Mouse (Mus musculus): Measurements from ENCODE around the gene Zp2. TPM values are rescaled to one million over a fixed set of nuclear protein-coding genes. Genes with fewer than 3 reads are reported as not detected.

The Zp2 gene
- polyA plus RNA-seq, 1 experiment from 2014 or later: not detected

DNA sequence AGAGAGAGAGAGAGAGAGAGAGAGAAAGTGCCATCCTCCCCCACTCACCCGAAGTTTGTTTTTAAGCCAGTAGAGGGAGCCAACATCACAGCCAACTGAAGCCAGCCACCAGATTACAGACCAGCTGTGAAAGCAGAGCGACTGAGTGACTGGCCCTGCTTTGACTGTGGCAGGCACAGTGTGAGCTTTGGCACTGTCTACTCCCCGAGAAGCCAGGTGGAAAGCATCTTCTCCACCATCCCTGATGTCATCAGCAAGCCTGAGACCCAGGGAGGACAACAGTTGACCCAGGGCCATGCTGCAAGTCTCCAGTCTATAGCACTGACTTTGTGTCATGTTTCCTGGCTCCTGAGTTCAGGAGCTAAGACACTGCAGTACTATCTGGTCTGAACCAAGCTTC lies 20.2 kb downstream of the Zp2 start:
- Histone ChIP-seq H3K27me3 (ENCODE audit: insufficient read depth, poor library complexity, severe bottlenecking) (no peaks in the 10 kb centered on the region), H3K36me3 (peaks cover 13% of the 10 kb centered on the region), H3K4me1 (replicated peaks) (peaks cover 24% of the 10 kb centered on the region), H3K4me3 (no peak overlapping the region), H3K27ac (peak overlapping the region; percentile 62), H3K9me3 (no peaks in the 10 kb centered on the region)
- DNase-seq (ENCODE audit: low spot score): peak; percentile 75
- 4% methylated on average over 3 of the region's 3 CpGs for WGBS

DNA sequence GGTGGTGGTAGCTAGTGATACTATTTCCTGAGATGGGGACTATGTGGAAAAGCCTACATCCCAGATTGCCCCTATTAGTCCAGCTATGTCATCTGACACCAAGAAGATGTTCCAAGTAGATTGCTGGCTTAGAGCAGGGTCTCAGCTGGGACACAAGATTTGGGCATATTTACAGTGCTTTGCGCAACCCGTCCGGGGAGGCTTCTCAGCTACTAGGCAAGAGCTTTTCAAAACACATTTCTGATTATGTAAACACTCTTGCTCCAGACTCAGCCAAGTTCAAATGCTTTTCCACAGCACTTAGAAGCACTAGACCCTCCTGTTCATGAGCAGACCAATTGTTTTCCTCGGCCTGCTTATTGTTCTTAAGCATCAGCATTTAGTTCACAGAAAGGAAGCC lies 21.3 kb downstream of the Zp2 start:
- Histone ChIP-seq H3K27me3 (ENCODE audit: insufficient read depth, poor library complexity, severe bottlenecking) (no peaks in the 10 kb centered on the region), H3K27ac (no peak overlapping the region)
- WGBS: 90% methylated on average over 4 of the region's 4 CpGs

DNA sequence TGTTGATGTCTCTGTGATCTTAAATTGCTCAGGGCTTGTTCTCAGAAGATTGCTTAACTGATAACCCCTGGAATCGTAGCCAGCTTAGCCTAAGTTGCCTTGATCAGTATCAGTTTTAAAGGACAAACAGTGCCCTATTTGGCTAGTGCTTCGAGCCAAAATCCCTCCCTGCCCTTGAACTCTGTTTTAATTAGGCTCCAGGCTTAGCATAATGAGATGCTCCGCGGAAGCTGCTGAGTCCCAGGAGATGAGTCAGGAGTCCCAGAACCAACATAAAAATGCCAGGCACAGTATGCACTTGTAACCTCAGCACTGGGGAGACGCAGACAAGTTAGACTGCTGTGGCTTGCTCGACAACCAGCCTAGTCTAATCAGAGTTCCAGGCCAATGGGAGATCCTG lies 27.6 kb downstream of the Zp2 start:
- no peak overlapping the region for H3K4me3 ChIP-seq
- no peaks in the 10 kb centered on the region for H3K4me1 ChIP-seq (replicated peaks)
- no peak overlapping the region for H3K27ac ChIP-seq
- DNase-seq (ENCODE audit: low spot score): no peak
- WGBS: 58% methylated on average over 6 of the region's 6 CpGs
- no peaks in the 10 kb centered on the region for H3K27me3 ChIP-seq (ENCODE audit: insufficient read depth, poor library complexity, severe bottlenecking)
- H3K9me3 ChIP-seq: no peaks in the 10 kb centered on the region
- H3K36me3 ChIP-seq: peaks cover 33% of the 10 kb centered on the region

More for the DNA sequence above, 21.3 kb downstream of the Zp2 start:
- H3K9me3 ChIP-seq: no peaks in the 10 kb centered on the region
- H3K4me1 ChIP-seq (replicated peaks): peaks cover 24% of the 10 kb centered on the region
- no peak for DNase-seq (ENCODE audit: low spot score)
- H3K4me3 ChIP-seq: no peak overlapping the region
- peaks cover 18% of the 10 kb centered on the region for H3K36me3 ChIP-seq

DNA sequence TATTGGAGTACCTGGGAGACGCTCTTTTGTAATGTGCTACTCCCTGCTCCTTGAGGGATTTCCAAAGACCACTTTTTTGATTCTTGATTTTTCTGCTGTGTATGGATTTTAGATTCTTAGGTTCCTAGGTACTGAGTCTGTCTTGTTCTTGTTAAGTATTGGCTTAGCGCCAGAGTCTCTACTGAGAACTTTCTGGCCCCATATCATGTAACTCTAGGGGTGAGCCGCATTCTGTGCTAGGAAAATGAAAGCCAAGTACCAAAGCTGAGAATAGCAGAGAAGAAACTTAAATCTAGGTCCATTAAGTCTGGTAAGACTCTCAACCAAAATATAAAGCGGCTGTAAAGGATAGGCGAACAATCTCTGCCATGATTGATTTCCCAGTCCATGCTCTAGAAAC lies 28.1 kb downstream of the Zp2 start:
- H3K27ac ChIP-seq: no peak overlapping the region
- H3K4me1 ChIP-seq (replicated peaks): no peaks in the 10 kb centered on the region
- H3K9me3 ChIP-seq: no peaks in the 10 kb centered on the region
- H3K4me3 ChIP-seq: no peak overlapping the region
- no peak for DNase-seq (ENCODE audit: low spot score)
- WGBS: 92% methylated on average over 5 of the region's 5 CpGs
- H3K27me3 ChIP-seq (ENCODE audit: insufficient read depth, poor library complexity, severe bottlenecking): no peaks in the 10 kb centered on the region
- peaks cover 33% of the 10 kb centered on the region for H3K36me3 ChIP-seq

DNA sequence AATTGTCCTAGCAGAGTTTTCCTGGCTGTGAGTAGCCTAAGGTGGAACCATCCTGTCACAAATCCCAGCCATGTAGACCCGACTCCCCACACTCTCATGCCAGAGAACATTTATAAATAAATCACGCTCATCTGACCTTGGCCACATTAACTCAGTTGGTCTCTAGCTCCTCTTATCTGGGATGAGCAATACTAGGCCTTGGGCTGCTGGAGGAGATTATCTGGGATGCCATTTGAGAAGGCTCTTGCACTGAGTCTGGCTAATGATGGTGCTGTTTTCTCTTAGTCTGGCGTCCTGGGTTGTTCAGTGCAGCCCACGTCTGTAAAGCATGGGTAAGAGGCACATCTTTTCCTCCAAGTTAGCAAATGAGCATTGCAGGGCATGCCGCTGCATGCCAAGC lies 35.4 kb downstream of the Zp2 start:
- DNase-seq (ENCODE audit: low spot score): no peak
- no peaks in the 10 kb centered on the region for H3K27me3 ChIP-seq (ENCODE audit: insufficient read depth, poor library complexity, severe bottlenecking)
- H3K36me3 ChIP-seq: 0 out of 2 replicates have a peak, but pooled peaks cover 3% of the 10 kb centered on the region
- H3K4me3 ChIP-seq: no peak overlapping the region
- H3K4me1 ChIP-seq (replicated peaks): no peaks in the 10 kb centered on the region
- 91% methylated on average over 5 of the region's 5 CpGs for WGBS
- H3K9me3 ChIP-seq: no peaks in the 10 kb centered on the region
- no peak overlapping the region for H3K27ac ChIP-seq

DNA sequence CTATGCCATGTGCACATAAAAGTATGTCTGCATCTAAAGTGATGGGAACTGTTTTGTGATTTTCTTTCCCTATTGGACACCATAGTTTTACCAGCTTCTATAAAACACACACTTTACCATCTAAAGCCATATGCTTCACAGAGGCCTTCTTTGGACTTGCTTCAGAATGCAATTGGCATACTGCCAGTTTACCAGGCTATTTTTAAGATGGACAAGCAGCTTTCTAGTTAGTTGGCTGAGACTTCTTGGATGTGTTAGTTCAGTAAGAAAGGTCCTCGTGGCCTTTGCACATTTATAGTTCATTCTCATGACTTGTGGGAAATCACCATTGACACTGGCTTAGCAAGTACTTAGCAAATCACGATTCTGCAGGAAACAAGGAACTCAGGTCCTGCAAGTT lies 38.7 kb downstream of the Zp2 start:
- no peak overlapping the region for H3K27ac ChIP-seq
- H3K36me3 ChIP-seq: 0 out of 2 replicates have a peak, but pooled peaks cover 3% of the 10 kb centered on the region
- peaks cover 17% of the 10 kb centered on the region for H3K4me1 ChIP-seq (replicated peaks)
- no peak overlapping the region for H3K4me3 ChIP-seq
- H3K9me3 ChIP-seq: no peaks in the 10 kb centered on the region
- WGBS: 85% methylated on average over 2 of the region's 2 CpGs
- no peaks in the 10 kb centered on the region for H3K27me3 ChIP-seq (ENCODE audit: insufficient read depth, poor library complexity, severe bottlenecking)
- DNase-seq (ENCODE audit: low spot score): no peak

DNA sequence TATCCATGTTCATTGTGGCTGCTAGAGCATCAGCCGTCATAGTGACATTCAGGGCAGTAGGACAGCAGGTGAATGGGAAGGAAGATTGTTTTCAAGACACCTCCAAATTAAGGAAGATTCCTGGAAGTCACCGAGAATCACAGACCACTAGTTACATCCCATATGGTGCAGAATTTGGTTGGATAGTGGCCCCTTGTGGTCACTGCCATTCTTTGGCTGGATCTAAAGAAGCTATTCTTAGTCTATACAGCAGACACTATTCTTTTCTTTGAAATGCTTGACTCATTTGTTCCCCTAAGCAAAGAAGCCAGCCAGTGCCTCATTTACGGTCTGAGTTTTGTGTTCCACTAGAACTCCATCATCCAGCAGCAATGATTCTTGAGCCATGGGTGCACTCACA lies 40.1 kb downstream of the Zp2 start:
- Histone ChIP-seq H3K4me3 (no peak overlapping the region), H3K27ac (no peak overlapping the region), H3K4me1 (replicated peaks) (peaks cover 17% of the 10 kb centered on the region), H3K36me3 (0 out of 2 replicates have a peak, but pooled peaks cover 3% of the 10 kb centered on the region), H3K27me3 (ENCODE audit: insufficient read depth, poor library complexity, severe bottlenecking) (no peaks in the 10 kb centered on the region), H3K9me3 (no peaks in the 10 kb centered on the region)
- no peak for DNase-seq (ENCODE audit: low spot score)
- 62% methylated on average over 3 of the region's 3 CpGs for WGBS

DNA sequence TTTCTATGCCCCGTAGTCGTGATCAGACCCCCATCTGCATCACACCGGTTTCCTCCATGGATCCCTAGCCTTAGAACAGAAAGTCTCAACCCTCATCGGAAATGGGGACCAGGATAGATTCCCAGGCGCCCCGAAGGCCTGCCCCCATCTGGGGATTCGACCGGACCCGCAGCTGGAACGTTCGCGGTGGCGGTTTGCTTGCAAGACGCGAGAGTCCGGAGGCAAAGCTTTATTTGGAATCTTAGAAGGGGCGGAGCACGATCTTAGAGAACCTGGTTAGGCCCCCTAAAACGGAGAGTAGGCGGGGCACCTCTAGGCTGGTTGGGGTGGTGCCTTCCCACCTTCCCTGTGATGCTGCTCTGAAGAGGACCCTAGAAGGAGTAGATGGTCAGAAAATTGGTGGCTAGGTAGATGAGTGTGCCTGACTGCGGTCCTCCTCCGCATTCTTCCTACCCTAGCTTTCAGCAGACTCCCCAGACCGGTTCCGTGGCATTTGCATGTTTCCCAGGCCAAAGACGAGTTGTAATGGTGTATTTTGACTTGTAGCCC lies 42.0 kb downstream of the Zp2 start:
- Histone ChIP-seq H3K27me3 (ENCODE audit: insufficient read depth, poor library complexity, severe bottlenecking) (no peaks in the 10 kb centered on the region), H3K27ac (peak overlapping the region; percentile 84; the same call in 1 of the 2 replicates), H3K4me1 (replicated peaks) (peaks cover 17% of the 10 kb centered on the region), H3K36me3 (0 out of 2 replicates have a peak, but pooled peaks cover 3% of the 10 kb centered on the region), H3K9me3 (no peaks in the 10 kb centered on the region), H3K4me3 (peak overlapping the region; percentile 69)
- 3% methylated on average over 25 of the region's 25 CpGs for WGBS
- peak; percentile 36 for DNase-seq (ENCODE audit: low spot score)

DNA sequence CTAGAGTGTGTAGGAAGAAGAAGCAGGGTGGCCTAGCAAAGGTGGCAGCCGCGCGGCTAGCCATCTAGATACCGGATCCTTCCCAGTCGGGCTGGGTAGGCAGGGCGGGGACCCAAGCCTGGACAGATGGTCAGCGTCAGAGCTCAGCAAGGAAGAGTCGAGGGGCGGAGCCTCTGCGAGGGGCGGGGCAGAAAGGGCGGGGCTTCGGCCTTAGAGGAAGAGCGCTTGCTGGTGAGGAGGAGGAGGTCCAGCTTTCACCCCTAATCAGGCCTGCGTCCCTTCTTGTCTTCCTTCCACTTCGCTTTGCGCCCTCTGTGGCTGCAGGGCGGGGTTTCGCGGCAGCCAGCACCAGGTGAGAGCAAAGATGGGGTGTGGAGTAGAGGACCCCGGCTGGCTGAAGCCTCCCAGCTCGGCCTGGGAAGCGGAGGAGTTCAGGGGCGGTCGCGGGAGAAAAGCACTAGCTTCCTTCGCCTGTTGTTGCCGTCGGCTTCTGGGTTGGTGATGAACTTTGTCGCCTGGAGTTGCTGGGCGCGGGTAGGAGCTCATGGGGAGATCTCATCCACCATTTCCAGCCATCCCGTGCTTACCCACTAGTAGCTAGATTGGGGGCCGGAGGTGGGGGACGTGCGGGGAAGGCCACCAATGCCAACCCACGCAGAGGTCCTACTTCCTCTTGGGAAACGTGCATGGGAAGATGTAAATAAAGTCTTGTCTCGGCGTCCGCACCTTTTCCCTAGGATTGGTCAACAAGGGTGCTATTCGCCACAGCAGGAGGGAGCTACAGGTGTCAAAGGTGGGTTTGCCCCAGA lies 42.7 kb downstream of the Zp2 start, which contains the start of gene Tmem159:
Tmem159 (plus strand) TSS at position 190 of the 809 bp plus-strand sequence.
- Histone ChIP-seq H3K27me3 (ENCODE audit: insufficient read depth, poor library complexity, severe bottlenecking) (no peaks in the 10 kb centered on the region), H3K9me3 (no peaks in the 10 kb centered on the region), H3K36me3 (0 out of 2 replicates have a peak, but pooled peaks cover 3% of the 10 kb centered on the region), H3K27ac (peak within 1 kb of the TSS; percentile 84), H3K4me1 (replicated peaks) (peaks cover 19% of the 10 kb centered on the region), H3K4me3 (peak within 1 kb of the TSS; percentile 69)
- peak; percentile 93 for DNase-seq (ENCODE audit: low spot score)
- 2% methylated on average over 42 of the region's 42 CpGs for WGBS

DNA sequence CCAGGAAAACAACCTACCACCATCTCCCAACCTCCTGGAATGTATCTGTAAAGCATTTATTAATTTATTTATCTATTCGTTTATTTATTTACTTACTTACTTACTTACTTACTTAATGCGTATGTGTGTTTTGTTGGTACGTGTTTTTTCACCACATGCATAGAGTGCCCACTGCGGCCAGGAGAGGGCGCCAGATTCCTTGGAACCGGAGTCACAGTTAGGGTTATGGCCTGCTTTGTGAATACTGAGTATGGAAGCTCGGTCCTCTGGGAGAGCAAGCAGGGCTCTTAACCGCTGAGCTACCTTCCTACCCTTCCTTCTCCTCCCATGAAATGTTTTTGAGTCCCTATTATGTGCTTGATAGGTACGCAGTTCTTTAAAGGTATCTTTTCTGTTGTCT lies 46.7 kb downstream of the Zp2 start:
- peak; percentile 71 for DNase-seq (ENCODE audit: low spot score)
- no peak overlapping the region for H3K27ac ChIP-seq
- H3K36me3 ChIP-seq: no peaks in the 10 kb centered on the region
- WGBS: 19% methylated on average over 9 of the region's 9 CpGs
- H3K4me3 ChIP-seq: no peak overlapping the region
- peaks cover 17% of the 10 kb centered on the region for H3K4me1 ChIP-seq (replicated peaks)
- H3K9me3 ChIP-seq: no peaks in the 10 kb centered on the region
- H3K27me3 ChIP-seq (ENCODE audit: insufficient read depth, poor library complexity, severe bottlenecking): no peaks in the 10 kb centered on the region

DNA sequence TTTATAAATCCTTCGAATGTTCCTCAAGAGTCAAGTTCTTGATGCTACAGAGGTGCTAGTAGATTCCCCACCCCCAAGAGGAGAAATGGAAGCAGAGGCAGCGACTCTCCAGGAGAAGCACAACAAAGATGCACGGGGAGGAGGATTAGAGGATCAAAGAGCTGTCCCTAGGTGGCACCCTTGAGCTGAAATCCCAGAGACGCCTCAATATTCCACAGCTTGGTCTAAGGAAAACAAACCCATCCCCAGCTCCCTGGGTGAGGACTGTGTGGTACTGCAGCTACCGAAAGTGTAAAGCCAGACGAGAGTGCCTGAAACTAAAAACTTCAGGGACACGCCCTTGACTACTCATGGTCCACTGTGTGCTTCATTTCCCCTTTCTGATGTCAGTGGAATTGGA lies 47.2 kb downstream of the Zp2 start:
- Histone ChIP-seq H3K36me3 (no peaks in the 10 kb centered on the region), H3K4me3 (no peak overlapping the region), H3K27me3 (ENCODE audit: insufficient read depth, poor library complexity, severe bottlenecking) (no peaks in the 10 kb centered on the region), H3K4me1 (replicated peaks) (peaks cover 15% of the 10 kb centered on the region; the same call in 1 of the 2 replicates), H3K27ac (no peak overlapping the region), H3K9me3 (no peaks in the 10 kb centered on the region)
- WGBS: 10% methylated on average over 7 of the region's 7 CpGs
- peak; percentile 61 for DNase-seq (ENCODE audit: low spot score)

DNA sequence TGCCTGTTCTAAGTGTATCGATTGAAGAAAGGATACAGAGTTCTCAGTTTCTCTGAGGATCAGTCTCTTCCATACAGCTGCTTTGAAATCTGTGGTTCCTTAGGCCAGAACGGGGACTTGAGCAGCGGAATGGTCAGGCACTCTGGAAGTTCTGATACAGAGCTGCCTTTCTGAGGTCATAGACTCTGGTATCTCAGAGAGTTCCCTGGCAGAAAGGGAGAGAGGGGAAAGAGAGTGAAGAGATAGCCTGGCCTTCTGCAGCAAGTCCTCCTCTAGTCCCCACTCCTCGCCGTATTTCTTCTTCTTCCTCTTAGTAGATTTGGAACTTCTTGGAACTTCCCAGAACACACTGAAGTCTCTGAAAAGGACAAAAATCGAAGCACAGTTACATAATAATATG lies 49.9 kb downstream of the Zp2 start, which contains the start of gene Dnah3:
Dnah3 (minus strand) TSS at position 101 of the 400 bp plus-strand sequence.
- Histone ChIP-seq H3K4me3 (no peak within 1 kb of the TSS), H3K4me1 (replicated peaks) (0 out of 2 replicates have a peak, but pooled peaks cover 6% of the 10 kb centered on the region), H3K36me3 (no peaks in the 10 kb centered on the region), H3K27ac (no peak within 1 kb of the TSS), H3K9me3 (no peaks in the 10 kb centered on the region), H3K27me3 (ENCODE audit: insufficient read depth, poor library complexity, severe bottlenecking) (no peaks in the 10 kb centered on the region)
- WGBS: 87% methylated on average over 6 of the region's 6 CpGs
- no peak for DNase-seq (ENCODE audit: low spot score)

DNA sequence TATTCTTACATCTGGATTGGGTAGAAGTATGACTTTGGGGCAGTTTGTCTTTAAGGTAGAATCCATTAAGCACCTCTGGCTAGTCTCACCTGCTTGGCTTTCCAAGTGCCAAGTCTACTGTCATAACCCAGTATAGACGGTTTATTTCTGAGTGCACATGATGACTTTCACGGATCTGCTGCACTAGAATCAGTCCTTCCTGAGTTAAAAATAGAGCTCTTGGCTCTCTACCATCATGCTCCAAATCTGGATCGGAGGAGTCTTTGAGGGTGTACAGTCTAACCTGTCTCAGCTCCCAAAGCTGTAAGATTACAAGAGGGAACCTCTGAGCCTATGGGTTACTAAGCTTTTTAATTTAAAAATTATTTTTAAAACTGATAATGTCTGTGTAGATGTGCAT lies 50.9 kb downstream of the Zp2 start:
- H3K27ac ChIP-seq: no peak overlapping the region
- no peaks in the 10 kb centered on the region for H3K36me3 ChIP-seq
- no peak overlapping the region for H3K4me3 ChIP-seq
- no peaks in the 10 kb centered on the region for H3K9me3 ChIP-seq
- no peak for DNase-seq (ENCODE audit: low spot score)
- 0 out of 2 replicates have a peak, but pooled peaks cover 6% of the 10 kb centered on the region for H3K4me1 ChIP-seq (replicated peaks)
- WGBS: 92% methylated on average over 3 of the region's 3 CpGs
- no peaks in the 10 kb centered on the region for H3K27me3 ChIP-seq (ENCODE audit: insufficient read depth, poor library complexity, severe bottlenecking)

Measured in hindbrain, embryonic 10.5 days (tissue).